Mouse (Mus musculus) forebrain, embryonic 16.5 days (tissue): ENCODE measurements at regions not wholly inside any gene's neighbourhood (a gene's known extent, or its start where the extent isn't known, plus 50 kb on each side); places are given as distances from the start of the nearest gene placed in this dataset.

Experiments used
- ATAC-seq: fragments of 200-750 bp; cut with Nextera tagmentation; 2 replicates; pipeline ENCODE4 v1.8.0; 2017; ENCODE audit warnings: mild to moderate bottlenecking, moderate library complexity
- H3K27ac ChIP-seq: fragments of 300-500 bp; sonication (generic); 2 replicates; pipeline ENCODE4 v1.5.1; 2014; ENCODE audit warnings: low read length, control low read depth
- H3K27me3 ChIP-seq: fragments of 300-500 bp; sonication (generic); replicated peaks from 2 replicates; pipeline ENCODE4 v1.6.1; 2014; ENCODE audit warnings: low read length; ENCODE audit not compliant: control insufficient read depth, insufficient read depth
- H3K36me3 ChIP-seq: fragments of 300-500 bp; sonication (generic); 2 replicates; pipeline ENCODE4 v1.6.1; 2014; ENCODE audit not compliant: control insufficient read depth, insufficient read depth
- H3K4me1 ChIP-seq: fragments of 300-500 bp; sonication (generic); replicated peaks from 2 replicates; pipeline ENCODE4 v1.6.1; 2014; ENCODE audit warnings: low read length; ENCODE audit not compliant: control insufficient read depth, insufficient read depth
- H3K4me2 ChIP-seq: fragments of 300-500 bp; sonication (generic); 2 replicates; pipeline ENCODE4 v1.6.1; 2014; ENCODE audit warnings: mild to moderate bottlenecking, low read length, control low read depth
- H3K4me3 ChIP-seq: fragments of 300-500 bp; sonication (generic); replicated peaks from 2 replicates; pipeline ENCODE4 v1.5.1; 2014; ENCODE audit warnings: mild to moderate bottlenecking, low read length, control low read depth
- H3K9ac ChIP-seq: fragments of 300-500 bp; sonication (generic); replicated peaks from 2 replicates; pipeline ENCODE4 v1.6.1; 2014; ENCODE audit warnings: low read depth, low read length, control low read depth
- H3K9me3 ChIP-seq: fragments of 300-500 bp; sonication (generic); 2 replicates; pipeline ENCODE4 v1.6.1; 2016; ENCODE audit warnings: low read length; ENCODE audit not compliant: control insufficient read depth
- WGBS: fragments of 180-500 bp; shearing (Covaris S2); extraction: QIAGEN DNeasy Blood & Tissue Kit; methylation state at CpG from one replicate; pipeline ENCODE4 v1.1.7; 2014; 5-methylcytosine and 5-hydroxymethylcytosine counted together

DNA sequence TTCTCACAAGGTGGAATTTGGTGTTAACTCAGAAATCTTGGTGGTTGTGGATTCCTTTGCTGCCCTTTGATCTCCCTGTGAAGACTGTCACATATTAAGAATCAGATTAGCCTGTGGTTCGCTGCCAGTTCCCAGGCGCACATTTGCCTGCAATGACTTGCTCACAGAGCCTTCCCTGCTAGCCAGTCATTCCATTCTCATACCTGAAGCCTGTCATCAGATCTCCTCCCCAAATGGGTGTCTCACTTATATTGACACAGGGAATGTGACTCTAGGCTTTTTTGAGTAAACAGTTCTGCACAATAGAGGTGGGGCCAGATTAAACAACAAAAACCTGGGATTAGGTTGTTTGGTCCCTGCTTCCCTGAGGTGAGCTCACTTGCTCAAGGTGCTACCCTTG, 621.4 kb downstream of the Slc4a3 start:
- Histone ChIP-seq H3K9me3 (no peaks in the 10 kb centered on the region), H3K36me3 (no peaks in the 10 kb centered on the region), H3K4me1 (no peaks in the 10 kb centered on the region), H3K27me3 (no peaks in the 10 kb centered on the region), H3K9ac (no peak overlapping the region), H3K27ac (no peak overlapping the region), H3K4me2 (no peak overlapping the region), H3K4me3 (no peak overlapping the region)
- ATAC-seq: no peak
- WGBS: 59% methylated on average over 2 of the region's 2 CpGs

DNA sequence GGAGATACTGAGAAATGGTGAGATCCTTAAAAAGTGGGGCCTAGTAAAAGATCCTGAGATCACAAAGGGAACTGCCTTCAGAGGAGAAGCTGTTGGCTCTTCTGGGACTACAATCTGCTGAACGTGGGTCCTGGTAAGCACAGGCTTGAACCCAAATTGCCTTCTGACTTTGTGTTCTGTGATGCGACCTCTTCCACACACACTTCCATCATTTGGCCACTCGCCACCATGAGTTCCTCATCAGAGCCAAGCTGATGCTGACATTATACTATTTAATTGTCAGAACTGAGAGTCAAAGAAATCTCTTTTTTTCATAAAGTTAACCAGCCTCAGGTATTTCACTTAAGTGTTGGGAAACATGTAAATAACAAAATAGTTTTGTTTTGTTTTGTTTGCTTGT, 635.1 kb downstream of the Slc4a3 start:
- ATAC-seq: no peak
- Histone ChIP-seq H3K4me3 (no peak overlapping the region), H3K9ac (no peak overlapping the region), H3K9me3 (no peaks in the 10 kb centered on the region), H3K27me3 (no peaks in the 10 kb centered on the region), H3K4me1 (no peaks in the 10 kb centered on the region), H3K36me3 (no peaks in the 10 kb centered on the region), H3K27ac (no peak overlapping the region), H3K4me2 (no peak overlapping the region)
- WGBS: 87% methylated on average over 3 of the region's 3 CpGs

DNA sequence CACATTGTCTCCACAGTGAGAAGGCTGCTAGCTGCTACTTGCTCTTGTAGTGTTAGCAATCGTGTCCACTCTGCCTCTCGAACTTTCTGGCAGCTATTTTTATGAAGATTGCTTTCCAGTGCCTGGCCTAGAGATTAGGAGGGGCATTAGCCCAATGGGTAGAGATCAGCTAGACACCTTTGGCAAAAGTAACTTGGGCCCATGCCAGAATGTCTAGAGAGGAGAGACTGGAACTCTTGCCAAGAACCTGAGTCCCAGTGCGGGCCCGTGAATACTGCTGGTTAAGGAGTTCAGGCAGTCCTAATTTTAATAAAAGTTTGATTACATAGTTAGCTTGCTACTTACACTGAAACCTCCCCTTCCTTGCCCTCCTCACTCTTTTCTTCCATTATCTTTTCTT, 648.8 kb downstream of the Slc4a3 start:
- no peaks in the 10 kb centered on the region for H3K36me3 ChIP-seq
- no peaks in the 10 kb centered on the region for H3K27me3 ChIP-seq
- no peak overlapping the region for H3K4me2 ChIP-seq
- no peak overlapping the region for H3K27ac ChIP-seq
- no peak for ATAC-seq
- no peaks in the 10 kb centered on the region for H3K4me1 ChIP-seq
- 47% methylated on average over 4 of the region's 4 CpGs for WGBS
- H3K4me3 ChIP-seq: no peak overlapping the region
- H3K9me3 ChIP-seq: no peaks in the 10 kb centered on the region
- H3K9ac ChIP-seq: no peak overlapping the region

DNA sequence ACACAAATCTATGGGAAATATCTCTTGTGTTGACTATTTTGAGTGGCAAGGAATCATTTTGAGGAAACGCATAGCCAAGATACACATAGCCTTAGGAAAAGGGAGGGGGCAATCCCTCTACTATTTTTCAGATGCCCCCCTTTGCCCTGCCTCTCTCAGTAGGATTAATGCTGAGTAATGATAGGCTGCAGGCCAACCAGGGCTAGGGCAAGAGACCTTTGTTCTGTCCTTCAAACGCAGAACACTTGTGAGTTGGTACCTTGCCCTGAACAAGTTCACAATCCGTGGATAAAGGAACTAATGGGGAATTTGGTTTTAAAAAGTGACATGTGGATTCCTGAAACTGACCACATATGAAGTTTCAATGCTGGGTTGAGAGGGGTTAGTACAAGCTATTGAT, 651.6 kb downstream of the Slc4a3 start:
- no peak overlapping the region for H3K27ac ChIP-seq
- H3K27me3 ChIP-seq: no peaks in the 10 kb centered on the region
- H3K4me1 ChIP-seq: no peaks in the 10 kb centered on the region
- no peak overlapping the region for H3K9ac ChIP-seq
- no peaks in the 10 kb centered on the region for H3K9me3 ChIP-seq
- H3K4me3 ChIP-seq: no peak overlapping the region
- ATAC-seq: no peak
- H3K4me2 ChIP-seq: no peak overlapping the region
- WGBS: 78% methylated on average over 3 of the region's 3 CpGs
- H3K36me3 ChIP-seq: no peaks in the 10 kb centered on the region

DNA sequence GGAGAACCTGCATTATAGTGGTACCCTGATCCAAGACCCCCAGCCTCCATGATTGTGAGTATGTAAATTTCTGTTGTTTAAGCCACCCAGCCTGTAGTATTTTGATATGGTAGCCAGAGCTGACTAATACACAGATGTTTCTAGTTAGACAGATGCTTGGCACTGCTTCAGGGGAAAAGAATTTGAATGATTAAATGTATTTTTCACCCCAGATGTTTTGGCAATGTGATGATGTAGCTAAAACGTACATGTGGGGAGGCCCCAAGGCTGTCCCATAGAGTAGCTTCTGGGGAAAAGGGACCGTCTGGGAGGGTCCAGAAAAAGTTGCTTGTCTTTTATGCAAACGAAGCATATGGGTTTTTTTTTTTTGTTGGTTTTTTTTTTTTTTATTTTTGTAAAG, 654.8 kb downstream of the Slc4a3 start:
- no peak overlapping the region for H3K4me3 ChIP-seq
- no peak overlapping the region for H3K27ac ChIP-seq
- ATAC-seq: no peak
- H3K4me2 ChIP-seq: no peak overlapping the region
- no peak overlapping the region for H3K9ac ChIP-seq
- H3K27me3 ChIP-seq: no peaks in the 10 kb centered on the region
- no peaks in the 10 kb centered on the region for H3K4me1 ChIP-seq
- no peaks in the 10 kb centered on the region for H3K9me3 ChIP-seq
- no peaks in the 10 kb centered on the region for H3K36me3 ChIP-seq
- 74% methylated on average over 3 of the region's 3 CpGs for whole genome bisulfite sequencing

DNA sequence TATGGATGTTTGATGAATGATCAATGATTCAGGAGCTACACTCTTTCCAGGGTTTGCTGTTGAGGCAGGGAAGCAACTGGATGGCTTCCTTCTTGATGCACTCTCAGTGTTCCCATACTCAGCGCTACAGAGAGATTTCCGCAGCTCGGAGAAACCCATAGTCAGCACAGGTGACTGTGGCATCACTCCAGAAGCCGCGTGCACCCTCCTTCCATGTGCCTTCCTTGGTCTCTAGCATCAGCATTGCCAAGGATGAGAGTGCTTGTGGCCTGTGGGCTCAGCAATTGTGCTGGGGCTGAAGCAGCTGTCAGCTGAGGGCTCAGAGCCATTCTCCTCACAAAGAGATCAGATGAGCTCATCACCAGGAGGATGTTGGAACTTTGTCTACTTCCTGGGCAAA, 666.4 kb downstream of the Slc4a3 start:
- H3K9ac ChIP-seq: no peak overlapping the region
- no peak overlapping the region for H3K27ac ChIP-seq
- H3K27me3 ChIP-seq: no peaks in the 10 kb centered on the region
- no peaks in the 10 kb centered on the region for H3K9me3 ChIP-seq
- ATAC-seq: no peak
- no peak overlapping the region for H3K4me3 ChIP-seq
- H3K4me2 ChIP-seq: no peak overlapping the region
- no peaks in the 10 kb centered on the region for H3K36me3 ChIP-seq
- 94% methylated on average over 5 of the region's 5 CpGs for WGBS
- no peaks in the 10 kb centered on the region for H3K4me1 ChIP-seq

DNA sequence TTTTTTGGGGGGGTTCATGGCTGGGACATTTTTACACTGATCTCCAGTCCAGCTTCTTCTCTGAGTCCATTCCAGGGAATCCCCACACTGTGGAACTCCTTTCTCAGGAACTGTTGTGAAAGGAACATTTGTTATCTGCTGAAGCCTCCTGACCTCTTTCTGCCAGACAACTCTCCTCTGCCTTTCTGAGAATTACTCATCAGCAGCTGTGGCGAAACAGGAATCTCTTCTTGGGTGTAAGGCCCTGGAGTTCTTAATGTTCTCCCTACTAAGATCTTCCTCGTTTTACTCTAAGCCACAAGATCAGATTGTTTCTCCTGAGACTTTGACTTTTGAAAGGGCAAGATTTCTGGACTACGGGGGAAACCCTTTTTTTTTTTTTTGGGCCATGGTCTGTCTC, 698.7 kb downstream of the Slc4a3 start:
- Histone ChIP-seq H3K9ac (no peak overlapping the region), H3K36me3 (no peaks in the 10 kb centered on the region), H3K9me3 (no peaks in the 10 kb centered on the region), H3K4me1 (peaks cover 9% of the 10 kb centered on the region), H3K27ac (no peak overlapping the region), H3K4me2 (no peak overlapping the region), H3K27me3 (no peaks in the 10 kb centered on the region), H3K4me3 (no peak overlapping the region)
- no peak for ATAC-seq
- WGBS: 87% methylated on average over 3 of the region's 3 CpGs

DNA sequence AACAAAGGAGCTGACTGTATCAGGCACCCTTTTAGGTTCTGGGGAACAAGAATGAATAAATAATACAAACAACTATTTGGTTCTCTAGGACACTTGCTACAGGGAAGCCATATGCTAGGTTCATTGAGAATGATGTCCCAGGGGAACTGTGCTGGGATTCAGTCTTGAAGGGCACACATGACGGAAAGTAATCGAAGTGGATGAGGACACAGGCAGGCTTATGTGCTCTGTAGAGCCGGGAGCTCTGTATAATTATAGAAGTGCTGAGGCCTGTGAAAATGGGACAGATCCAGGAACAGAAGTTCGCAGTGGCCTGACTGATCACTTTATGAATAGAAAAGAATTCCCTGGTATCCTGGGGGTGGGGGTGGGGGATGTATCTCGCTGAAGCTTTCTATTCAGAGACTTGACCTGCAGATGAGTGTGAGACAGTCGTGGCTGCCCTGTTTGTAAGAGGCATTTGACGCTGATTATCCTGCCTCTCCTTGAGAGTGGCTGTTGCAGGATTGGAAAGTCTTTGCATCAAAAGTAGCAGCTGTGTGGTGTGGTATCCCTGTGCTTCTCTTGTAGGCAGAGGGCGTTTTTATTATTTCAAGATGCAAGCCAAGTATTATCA, 700.2 kb downstream of the Slc4a3 start:
- H3K36me3 ChIP-seq: no peaks in the 10 kb centered on the region
- H3K4me2 ChIP-seq: no peak overlapping the region
- no peaks in the 10 kb centered on the region for H3K9me3 ChIP-seq
- peaks cover 9% of the 10 kb centered on the region for H3K4me1 ChIP-seq
- no peak overlapping the region for H3K27ac ChIP-seq
- H3K27me3 ChIP-seq: no peaks in the 10 kb centered on the region
- H3K4me3 ChIP-seq: no peak overlapping the region
- 15% methylated on average over 8 of the region's 8 CpGs for WGBS
- H3K9ac ChIP-seq: no peak overlapping the region
- no peak for ATAC-seq

DNA sequence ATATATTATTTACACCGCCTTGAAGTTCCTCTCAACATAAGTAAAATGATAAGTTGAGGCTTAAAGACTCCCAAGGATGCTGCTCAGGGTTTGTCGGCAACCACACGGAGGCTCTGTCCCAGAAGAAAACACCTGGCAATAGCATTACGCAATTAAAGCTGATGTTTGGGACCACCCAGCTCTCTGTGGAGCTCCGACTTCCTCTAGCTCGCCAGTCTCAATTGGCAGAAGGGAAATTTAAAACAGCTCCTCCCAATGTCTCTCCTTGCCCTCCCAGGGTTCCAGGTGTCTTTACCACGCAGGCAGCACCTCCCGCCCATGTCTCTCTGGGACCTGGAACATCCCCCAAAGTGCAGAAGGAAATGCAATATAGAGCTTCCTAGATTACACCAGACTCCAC, 701.1 kb downstream of the Slc4a3 start:
- Histone ChIP-seq H3K27ac (no peak overlapping the region), H3K4me3 (no peak overlapping the region), H3K9me3 (no peaks in the 10 kb centered on the region), H3K4me1 (peaks cover 9% of the 10 kb centered on the region), H3K4me2 (no peak overlapping the region), H3K27me3 (no peaks in the 10 kb centered on the region), H3K36me3 (no peaks in the 10 kb centered on the region), H3K9ac (no peak overlapping the region)
- WGBS: 73% methylated on average over 8 of the region's 8 CpGs
- no peak for ATAC-seq

DNA sequence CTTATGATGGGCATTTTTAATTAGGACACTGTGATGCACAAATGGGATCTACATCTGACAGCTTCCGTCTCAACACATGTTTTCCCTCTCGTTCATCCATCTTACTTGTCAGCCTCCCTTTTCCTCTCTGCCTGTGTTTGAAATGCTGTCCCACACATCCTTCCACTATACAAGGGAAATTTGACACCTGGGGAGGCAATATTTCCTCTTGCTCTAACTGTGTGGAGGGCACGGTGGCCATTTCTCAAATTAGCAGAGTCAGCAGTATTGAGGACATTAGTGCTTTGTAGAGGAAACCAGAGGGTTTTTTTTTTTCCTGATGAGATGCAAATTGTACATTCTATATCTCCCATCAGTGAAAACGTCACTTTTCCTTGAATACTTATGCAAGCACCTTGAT, 712.2 kb downstream of the Slc4a3 start:
- WGBS: 46% methylated on average over 4 of the region's 4 CpGs
- H3K27ac ChIP-seq: no peak overlapping the region
- H3K4me3 ChIP-seq: no peak overlapping the region
- no peaks in the 10 kb centered on the region; the same call in 1 of the 2 replicates for H3K4me1 ChIP-seq
- ATAC-seq: no peak
- no peaks in the 10 kb centered on the region for H3K27me3 ChIP-seq
- no peaks in the 10 kb centered on the region for H3K36me3 ChIP-seq
- no peak overlapping the region for H3K9ac ChIP-seq
- H3K4me2 ChIP-seq: no peak overlapping the region
- H3K9me3 ChIP-seq: no peaks in the 10 kb centered on the region
